Mouse (Mus musculus): ENCODE measurements around the gene Hlcs.

Hlcs gene

GRCm38 (mm10) chr16:94327781-94328711, 14.7 kb upstream of the Hlcs start, which contains the start of gene Ripply3:
Ripply3 (plus strand) TSS chr16:94328420.
- no peak for DNase-seq (ENCODE audit: low spot score)

- DNase-seq (ENCODE audit: low spot score) = no peak
Observed at GRCm38 (mm10) chr16:94326008-94326407, 12.6 kb upstream of the Hlcs start.

- no peak for DNase-seq (ENCODE audit: low spot score)
Observed at GRCm38 (mm10) chr16:94323681-94324080, 10.3 kb upstream of the Hlcs start.

- DNase-seq (ENCODE audit: low spot score) = no peak
Observed at GRCm38 (mm10) chr16:94320223-94320622, 6.9 kb upstream of the Hlcs start.

- DNase-seq (ENCODE audit: low spot score) = no peak
Observed at GRCm38 (mm10) chr16:94317752-94318151, 4.4 kb upstream of the Hlcs start.

GRCm38 (mm10) chr16:94315215-94315614, 1.8 kb upstream of the Hlcs start:
- DNase-seq (ENCODE audit: low spot score) = no peak

GRCm38 (mm10) chr16:94314626-94315025, 1.3 kb upstream of the Hlcs start:
- DNase-seq (ENCODE audit: low spot score) = no peak

- DNase-seq (ENCODE audit: low spot score) = peak; percentile 83
Observed at GRCm38 (mm10) chr16:94312663-94313228, 625 bp downstream of the Hlcs start.

GRCm38 (mm10) chr16:94311931-94312330, 1.4 kb downstream of the Hlcs start:
- no peak for DNase-seq (ENCODE audit: low spot score)

- no peak for DNase-seq (ENCODE audit: low spot score)
Observed at GRCm38 (mm10) chr16:94311416-94311815, 2.0 kb downstream of the Hlcs start.

- no peak for DNase-seq (ENCODE audit: low spot score)
Observed at GRCm38 (mm10) chr16:94309025-94309424, 4.3 kb downstream of the Hlcs start.

GRCm38 (mm10) chr16:94307942-94308341, 5.4 kb downstream of the Hlcs start:
- DNase-seq (ENCODE audit: low spot score) = no peak

GRCm38 (mm10) chr16:94307526-94307925, 5.8 kb downstream of the Hlcs start:
- DNase-seq (ENCODE audit: low spot score) = no peak

- DNase-seq (ENCODE audit: low spot score) = no peak
Observed at GRCm38 (mm10) chr16:94303203-94303535, 10.2 kb downstream of the Hlcs start.

GRCm38 (mm10) chr16:94302274-94303202, 10.8 kb downstream of the Hlcs start:
- DNase-seq (ENCODE audit: low spot score) = peak; percentile 30

- no peak for DNase-seq (ENCODE audit: low spot score)
Observed at GRCm38 (mm10) chr16:94301696-94302095, 11.7 kb downstream of the Hlcs start.

GRCm38 (mm10) chr16:94301194-94301593, 12.2 kb downstream of the Hlcs start:
- DNase-seq (ENCODE audit: low spot score) = no peak

- no peak for DNase-seq (ENCODE audit: low spot score)
Observed at GRCm38 (mm10) chr16:94299210-94299609, 14.2 kb downstream of the Hlcs start.

- no peak for DNase-seq (ENCODE audit: low spot score)
Observed at GRCm38 (mm10) chr16:94298081-94298480, 15.3 kb downstream of the Hlcs start.

- no peak for DNase-seq (ENCODE audit: low spot score)
Observed at GRCm38 (mm10) chr16:94291141-94291540, 22.2 kb downstream of the Hlcs start.

GRCm38 (mm10) chr16:94290073-94290999, 23.0 kb downstream of the Hlcs start:
- DNase-seq (ENCODE audit: low spot score) = peak; percentile 85
